Mouse (Mus musculus): ENCODE data around the gene 1500009C09Rik.

GRCm38 (mm10) chr15:82293271-82293711 is 41.1 kb downstream of the 1500009C09Rik start:
- TF ChIP-seq CTCF (IDR thresholded peaks at IDR 0.05; ENCODE audit: extremely low read depth, insufficient read length, insufficient replicate concordance, low read depth, low read length) (no peak), POLR2A (IDR thresholded peaks at IDR 0.05; ENCODE audit: low read depth, low read length) (no peak)
